Mouse (Mus musculus): ENCODE measurements around the gene B4galnt3.
"Not testable (repeated sequence)": the region's sequence is repeated elsewhere in the genome, so short reads cannot be mapped to it uniquely, and the experiment has no call there.

Gene B4galnt3

DNA sequence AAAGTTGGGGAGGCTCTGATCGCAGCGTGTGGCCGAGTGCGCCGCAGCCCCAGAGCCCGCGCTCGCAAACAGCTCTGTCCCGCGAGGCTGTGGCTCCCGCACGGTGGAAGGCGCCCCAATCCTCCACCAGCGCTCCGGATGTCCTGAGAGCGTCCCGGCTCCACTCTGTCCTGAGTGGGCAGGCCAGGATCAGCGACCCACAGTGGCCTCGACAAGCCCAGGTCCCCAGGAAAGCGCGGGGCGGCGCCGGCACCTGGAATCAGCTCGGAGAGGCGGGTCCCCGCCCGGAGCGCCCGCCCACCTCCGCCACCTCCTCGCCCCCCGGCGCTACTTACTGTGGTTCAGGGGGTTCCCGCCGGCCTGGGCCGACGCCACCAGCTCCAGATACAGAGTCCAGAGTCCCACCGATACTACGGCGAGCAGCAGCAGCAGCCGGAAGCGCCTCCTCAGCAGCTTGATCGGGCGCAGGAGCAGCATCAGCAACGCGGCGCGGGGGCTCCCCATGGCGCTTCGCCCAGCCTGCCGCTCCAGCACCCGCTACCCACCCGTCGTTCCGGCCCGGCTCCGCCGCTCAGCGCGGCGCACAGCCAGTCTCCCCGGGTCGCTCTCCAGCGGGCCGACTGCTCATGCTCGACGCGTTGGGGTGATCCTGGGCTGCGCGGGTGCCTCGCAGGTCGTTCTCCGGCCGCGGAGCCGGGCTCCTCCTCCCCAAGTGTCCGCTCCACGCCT is at the start of gene B4galnt3, which contains the start of gene D330020A13Rik:
TSS of gene B4galnt3 (minus strand) at position 504 of the 729 bp plus-strand sequence.
TSS of gene D330020A13Rik (plus strand) at position 309 of the 729 bp plus-strand sequence.
- peak; percentile 61 to 82 for DNase-seq

DNA sequence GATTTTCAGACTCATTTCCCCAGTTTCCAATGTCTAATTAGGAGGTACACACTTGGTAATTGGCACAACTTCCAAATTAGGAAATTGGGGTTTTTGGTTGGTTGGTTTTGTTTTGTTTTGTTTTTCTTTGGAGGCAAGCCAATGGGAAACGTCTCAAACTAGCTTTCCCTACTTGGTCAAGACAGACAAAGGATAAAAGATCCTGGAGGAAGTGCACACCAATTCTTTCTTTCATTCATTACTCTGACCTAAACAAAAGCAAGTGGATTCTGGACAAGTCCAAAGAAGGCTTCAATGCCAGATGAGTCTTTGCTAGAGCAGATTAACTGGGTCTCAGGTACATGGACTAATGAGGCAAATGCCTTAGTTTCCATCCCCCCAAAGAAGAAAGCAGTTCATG is 49.6 kb upstream of the B4galnt3 start:
- no peak for DNase-seq

DNA sequence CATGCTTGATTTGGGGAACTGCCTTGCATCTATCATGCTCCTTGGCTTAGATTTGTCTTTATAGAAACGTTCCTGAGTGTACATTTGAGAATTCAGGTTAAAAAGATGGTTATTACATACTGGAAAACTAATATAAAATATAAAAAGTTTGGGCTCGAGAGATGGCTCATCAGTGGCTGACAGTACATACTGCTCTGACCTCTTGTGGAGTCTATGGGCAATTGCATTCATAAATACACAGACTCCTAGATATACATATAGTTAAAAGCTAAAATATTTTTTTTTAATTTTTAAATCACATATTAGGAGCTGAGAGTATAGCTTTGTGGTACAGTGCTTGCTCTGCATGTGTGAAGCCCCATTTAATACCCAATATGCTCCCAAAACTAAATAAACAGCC is 38.0 kb upstream of the B4galnt3 start:
- DNase-seq, result no peak

DNA sequence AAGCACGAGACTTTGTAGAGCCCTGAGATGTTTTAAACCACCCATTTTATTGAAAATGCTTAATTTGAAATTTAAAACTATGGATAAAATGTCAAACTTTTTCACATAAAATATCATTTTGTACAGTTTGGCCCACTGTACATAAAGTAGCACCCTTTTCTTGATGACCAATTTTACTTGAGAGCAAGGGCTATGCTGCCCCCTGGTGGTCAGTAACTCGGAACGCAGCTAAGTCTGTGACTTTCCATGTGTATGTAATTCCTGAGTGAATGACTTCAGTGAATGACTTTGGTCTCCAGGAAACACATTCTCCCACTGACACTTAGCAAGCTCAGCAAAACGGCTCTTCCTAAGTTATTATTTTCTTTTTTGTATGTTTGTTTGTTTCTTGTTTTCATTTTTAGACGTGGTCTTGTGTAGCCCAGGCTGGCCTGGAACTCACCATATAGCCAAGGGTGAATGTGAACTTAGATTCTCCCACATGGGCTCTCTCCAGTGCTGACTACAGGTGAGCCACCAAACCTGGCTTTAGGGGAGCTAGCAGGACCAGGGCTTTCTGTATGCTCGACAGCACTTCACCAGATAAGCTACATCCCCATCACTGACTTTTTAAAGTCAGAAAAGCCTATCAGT is 30.1 kb upstream of the B4galnt3 start:
- peak; percentile 75 to 88 for DNase-seq

DNA sequence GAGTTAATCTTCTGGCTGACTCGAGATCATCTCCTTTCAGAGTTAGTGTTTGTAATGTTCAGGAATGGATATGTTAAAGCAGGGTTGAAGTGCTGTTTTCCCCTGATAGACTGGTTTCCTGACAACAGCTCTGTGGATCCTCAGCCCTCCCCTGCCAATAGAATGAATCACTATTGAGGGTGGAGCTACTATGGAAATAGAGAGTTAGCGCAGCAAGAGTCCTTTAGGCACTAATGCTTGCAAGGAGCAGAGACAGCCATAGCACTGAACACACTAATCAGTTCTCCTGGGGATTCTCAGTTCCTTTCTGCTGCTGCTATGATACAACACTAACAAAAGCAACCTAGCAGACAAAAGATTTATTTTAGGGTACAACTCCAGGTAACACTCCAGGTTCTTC is 26.0 kb upstream of the B4galnt3 start:
- no peak for DNase-seq

DNA sequence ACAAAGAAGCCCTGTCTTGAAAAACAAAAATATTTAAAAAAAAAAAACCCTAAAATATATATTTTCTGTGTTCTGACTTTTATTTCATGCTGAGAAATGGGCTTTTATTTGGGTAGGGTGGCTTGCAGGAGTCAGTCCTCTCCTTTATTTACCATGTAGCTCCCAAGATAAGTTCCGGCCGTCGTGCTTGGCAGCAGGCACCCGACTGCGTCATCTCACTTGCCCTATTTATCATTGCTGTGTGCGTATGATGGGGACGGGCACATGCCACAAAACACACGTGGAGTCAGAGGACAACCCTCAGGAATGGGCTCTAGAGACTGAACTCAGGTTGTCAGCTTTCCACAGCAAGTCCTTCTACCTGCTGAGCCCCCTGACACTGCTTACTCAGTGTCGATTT is 24.8 kb upstream of the B4galnt3 start:
- DNase-seq, result no peak

DNA sequence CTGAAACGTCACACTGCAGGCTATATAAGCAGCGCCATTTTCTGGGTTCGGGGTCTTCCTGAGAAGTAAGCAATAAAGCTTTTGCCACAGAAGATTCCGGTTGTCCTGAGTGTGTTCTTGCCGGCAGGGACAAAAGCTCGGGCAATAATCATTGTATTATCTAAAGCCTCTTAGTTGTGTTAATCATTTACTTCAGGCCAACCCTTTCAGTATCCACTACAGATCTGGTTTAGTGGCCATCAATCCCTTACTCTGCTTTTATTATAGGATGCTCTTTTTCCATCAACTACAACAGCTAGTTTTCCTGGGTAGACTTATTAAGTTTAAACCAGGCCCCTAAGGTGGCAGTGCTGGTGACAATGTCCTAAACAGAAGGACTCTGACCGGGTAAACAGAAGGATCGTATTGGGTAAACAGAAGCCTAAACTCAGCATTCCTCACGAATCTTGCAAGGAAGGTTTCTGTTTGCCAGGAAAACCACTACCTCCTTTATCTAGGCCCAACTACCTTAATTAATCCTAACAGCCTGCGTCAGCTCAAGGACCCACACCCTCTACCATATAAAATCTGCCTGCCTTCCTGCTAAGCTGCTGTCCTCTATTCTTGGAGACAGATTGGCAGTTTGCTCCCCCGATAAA is 24.1 kb upstream of the B4galnt3 start:
- DNase-seq, result no peak

DNA sequence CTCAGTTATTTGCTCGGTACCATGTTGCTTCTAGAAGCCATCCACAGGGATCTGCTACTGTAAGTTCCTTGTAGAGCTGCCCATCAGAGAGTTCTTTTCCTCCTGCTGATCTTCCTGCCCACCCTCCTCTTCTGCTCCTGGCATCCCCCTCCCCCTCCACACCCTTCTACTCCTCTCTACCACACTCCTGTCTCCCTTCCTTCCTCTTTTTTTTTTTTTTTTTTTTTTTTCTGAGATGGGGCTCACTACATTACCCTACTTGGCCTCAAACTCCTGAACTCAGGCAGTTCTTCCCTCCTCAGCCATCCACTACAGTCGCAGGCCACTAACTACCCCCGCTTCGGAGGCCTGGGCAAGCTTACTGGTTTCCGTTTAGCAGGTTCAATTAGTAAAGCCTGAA is 18.1 kb upstream of the B4galnt3 start:
- DNase-seq, result no peak

DNA sequence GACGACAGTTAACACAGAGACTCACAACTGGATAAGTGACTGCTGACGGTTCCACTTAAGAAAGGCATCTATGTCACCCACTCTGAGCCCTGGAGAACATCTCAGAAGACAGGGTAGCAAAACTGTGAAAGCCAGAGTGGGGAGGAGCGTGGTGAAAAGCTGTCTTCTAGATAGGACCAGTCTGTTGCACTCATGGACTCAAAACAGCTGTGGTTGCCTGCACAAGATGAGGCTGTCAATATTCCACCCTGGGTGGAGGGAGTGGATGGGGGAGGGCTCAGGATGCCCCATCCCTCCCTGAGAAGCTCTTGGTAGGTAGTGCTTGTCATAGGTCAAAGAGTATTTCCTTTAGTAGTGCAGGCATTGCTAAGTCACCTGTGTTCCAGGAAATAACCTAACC is 15.4 kb upstream of the B4galnt3 start:
- DNase-seq, result peak; percentile 6 to 24

DNA sequence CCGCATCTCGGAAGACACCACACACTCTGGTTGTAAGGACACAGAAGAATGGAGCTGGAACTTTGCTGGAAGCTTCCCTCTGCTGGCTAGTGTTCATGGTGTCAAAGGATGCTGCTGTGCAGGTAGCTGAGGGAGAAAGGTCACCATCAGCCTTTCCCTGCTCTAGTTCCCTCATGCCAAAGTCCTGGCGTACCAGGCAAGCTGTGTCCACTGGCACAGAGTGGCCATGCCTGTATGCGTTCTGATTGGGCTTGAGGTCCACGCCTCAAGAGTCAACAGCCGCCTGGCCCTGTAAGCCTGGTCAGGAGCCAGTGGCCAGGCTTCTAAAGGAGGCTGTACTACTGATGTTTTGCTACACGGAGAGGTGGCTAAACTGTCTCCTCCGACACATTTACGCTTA is 15.0 kb upstream of the B4galnt3 start:
- DNase-seq, result peak; percentile 74 to 78

DNA sequence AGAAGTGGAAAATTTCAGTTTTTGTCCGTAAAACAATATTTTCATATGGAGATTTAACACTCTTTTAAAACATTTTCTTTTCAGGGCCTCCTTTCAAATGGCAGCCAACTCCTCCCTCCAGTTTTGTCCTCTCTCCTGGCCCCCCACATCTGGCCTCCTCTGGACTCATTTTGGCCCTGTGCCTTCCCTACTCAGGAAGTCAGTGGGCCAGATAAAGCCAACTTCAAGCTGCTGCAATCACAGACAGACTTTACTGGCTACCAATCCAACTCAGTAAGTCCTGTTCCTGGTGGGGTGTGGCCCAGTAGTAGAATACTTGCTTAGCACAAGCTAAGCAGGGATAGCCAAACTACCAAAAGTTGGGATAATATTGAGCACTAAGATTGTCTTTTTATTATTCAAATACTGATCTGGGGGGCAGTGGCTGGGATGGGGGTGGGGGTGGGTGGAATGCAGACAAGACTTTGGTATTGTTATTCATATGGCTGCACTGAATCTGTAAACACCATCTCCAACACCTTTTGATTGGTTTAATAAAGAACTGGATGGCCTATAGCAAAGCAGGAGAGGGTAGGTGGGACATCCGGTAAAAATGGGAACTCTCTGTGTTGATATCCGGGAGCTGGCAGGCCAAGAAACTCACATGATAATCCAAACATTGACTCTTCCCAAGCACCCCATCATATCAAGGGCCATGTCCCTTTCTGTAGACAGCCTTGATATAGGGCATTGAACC is 12.7 kb upstream of the B4galnt3 start:
- no peak for DNase-seq

DNA sequence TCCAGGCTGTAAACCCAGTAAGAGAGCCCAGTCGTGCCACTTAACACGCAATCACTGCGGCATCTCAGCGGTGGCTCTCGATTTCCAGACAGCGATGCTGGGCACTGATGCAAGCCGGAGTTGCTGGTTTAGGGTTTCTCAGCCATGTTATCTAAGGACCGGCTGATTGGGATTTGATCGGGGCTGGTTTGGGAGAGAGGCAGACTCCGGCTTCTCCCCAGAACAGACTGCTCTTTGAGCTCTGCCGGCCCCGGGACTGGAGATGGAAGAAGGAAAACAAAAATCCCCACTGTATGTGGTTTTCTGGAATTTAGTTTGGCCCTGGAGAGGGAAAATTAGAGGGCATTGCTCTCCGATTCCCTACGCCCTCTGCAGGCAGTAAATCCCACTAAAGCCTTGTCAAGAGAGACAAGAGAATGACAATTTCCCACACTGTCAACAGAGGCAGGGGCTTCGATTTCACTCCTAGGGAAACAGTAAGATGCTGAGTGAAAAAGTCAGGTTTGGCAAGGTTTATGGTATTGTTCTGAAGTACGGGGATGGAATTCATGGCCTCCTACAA is 8.5 kb upstream of the B4galnt3 start:
- DNase-seq, result peak; percentile 8 to 52

DNA sequence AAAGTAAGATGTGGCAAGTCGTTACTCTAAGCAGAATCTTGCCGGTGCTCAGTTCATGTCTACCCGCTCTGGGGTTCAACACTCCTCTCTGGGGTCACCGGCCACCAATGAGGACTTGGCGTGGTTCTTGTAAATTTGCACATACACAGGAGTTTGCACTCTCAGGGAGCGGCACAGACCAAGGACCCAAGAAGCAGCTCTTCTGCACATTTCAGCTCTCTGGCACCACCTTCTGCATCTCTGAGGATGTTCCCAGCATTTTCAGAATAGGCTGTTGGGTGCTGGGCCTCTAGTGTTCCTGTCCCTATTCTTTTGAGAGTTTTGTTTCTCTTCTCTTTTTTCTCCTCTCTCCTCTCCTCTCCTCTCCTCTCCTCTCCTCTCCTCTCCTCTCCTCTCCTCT is 6.8 kb upstream of the B4galnt3 start:
- peak; percentile 62 to 75 for DNase-seq

DNA sequence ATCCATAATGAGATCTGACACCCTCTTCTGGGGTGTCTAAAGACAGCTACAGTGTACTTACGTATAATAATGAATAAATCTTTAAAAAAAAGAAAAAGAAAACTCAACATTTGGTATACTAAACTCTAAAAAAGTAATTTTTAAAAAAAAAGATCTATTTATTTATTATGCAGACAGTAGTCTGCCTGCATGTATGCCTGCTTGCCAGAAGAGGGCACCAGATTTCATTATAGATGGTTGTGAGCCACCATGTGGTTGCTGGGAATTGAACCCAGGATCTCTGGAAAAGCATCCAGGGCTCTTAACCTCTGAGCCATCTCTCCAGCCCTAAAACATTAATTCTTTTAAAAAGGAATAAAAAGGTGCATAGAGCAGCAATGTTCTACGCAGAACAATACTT is 2.2 kb upstream of the B4galnt3 start:
- DNase-seq, result not testable (repeated sequence)

DNA sequence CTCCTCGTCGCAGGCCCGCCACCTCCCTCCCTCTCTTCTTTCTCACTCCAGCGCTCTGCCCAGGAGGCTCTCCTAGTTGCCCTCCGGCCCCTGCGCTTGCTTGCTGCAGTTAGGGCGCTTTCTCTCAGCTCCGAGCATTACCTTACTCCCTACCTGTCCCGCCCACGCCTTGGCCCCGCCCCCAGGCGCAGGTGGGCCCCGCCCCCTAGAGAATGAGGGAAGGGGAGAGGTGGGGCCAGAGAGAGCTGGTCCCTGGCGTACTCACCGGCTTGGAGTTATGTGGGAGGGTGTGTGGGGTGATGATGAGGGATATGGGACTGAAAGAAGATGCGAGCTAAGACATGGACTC is 400 bp upstream of the B4galnt3 start:
- DNase-seq, result peak; percentile 86 to 92

DNA sequence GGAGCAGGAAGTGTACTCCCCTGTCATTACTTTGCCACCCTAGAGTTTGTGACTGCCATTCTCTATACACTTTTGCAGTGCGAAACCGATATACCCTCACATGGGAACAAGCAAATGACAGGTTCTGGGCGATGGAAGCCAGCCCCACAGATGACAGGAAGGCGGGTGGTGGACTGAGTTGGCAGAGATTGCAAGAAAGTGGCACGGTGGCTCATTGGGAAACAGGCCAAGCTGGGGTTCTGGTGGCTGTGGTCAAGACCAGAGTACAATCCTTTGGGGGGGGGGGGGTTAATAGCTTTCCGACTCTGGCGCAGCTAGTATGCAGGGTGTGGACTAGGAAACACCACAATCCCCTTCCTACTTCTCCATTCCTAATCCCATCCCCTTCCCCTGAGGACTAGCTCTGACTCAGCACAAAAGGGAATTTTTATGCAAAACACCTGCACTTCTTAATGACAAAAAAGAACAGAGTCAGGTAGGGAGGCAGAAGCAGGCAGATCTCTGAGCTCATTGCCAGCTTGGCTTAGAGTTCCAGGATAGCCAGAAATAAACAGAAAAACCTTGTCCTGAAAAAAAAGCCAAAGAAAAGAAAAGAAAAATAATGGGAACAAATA is 2.9 kb downstream of the B4galnt3 start:
- DNase-seq, result peak in 1 of 2 experiments; percentile 21

DNA sequence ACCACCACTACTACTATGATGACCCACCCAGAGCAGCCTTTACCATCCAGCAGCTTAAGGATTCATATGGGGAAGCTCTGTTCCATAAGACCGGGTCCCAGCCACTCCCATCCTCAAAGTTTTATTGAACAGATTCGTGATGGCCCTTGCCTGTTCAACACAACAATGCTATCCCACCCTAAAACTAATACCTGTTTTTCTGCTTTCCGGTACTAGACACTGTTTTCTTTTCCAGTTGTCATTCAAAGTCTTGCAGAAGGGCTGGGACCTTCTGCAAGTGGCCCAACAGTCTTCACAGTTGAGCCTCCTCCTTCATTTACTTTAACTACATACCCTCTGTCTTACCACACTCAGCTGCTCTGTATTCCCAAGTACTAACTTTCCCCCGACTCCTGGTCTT is 4.9 kb downstream of the B4galnt3 start:
- no peak for DNase-seq

DNA sequence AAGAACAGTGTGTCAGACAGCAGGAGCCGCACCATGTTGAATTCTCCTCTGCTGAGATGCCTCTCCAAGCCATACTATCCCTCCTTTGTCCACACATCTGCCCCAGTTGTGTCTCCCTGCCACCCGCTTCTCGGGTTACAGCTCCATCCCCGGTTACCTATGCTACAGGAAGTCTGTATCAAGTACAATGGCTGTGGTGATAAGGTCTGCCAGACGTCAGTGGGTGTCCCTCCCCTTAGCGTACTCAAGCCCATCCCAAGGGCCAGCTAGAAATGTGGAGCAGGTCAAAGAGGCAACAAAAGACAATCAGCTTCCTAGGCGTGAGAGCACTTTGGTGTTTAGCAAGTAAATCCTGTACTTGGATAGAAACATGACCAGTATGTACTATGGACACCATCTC is 5.8 kb downstream of the B4galnt3 start:
- DNase-seq, result no peak

DNA sequence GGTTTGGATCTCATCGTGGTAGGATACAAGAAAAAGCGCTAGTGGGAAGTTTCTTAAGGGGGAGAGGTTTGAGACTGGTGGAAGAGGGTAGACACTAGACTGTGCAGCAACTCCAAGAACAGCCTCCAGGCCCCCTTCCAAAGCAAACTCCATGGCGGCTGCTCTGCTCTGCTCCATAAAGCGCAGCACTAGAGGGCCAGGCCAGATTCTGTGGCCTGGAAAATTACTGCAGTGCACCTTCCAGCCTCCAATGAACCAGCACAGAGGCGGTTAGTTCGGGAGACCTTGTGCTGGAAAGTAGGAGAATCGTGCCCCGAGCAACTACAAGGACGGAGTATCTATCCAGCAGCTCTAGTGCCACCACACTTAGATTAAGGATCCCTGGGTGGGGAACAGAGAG is 7.1 kb downstream of the B4galnt3 start:
- DNase-seq, result peak in 1 of 2 experiments; percentile 40

DNA sequence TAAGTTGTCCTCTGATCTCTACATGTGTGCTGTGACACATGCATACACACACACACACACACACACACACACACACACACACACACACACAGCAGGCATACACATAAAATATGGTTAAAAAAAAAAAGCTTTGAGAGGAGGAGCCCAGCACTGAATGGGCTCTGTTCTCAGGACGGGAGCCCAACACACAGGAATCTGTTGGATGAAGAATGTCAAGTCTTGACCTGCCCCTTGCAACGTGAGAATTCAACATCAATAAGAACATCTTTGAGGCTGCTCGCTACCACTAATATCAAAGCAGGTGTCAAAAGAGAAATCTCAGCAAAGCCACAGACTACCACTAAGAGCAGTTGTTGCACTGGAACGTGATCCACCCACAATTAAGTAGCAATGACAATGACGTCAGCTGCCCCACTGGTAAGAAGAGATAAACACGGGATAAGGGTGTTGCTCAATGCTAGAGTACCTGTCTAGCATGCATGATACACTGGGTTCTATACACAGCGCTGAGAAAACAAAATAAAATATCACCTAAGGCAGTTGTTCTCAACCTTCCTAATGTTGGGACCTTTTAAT is 17.4 kb downstream of the B4galnt3 start:
- no peak for DNase-seq

DNA sequence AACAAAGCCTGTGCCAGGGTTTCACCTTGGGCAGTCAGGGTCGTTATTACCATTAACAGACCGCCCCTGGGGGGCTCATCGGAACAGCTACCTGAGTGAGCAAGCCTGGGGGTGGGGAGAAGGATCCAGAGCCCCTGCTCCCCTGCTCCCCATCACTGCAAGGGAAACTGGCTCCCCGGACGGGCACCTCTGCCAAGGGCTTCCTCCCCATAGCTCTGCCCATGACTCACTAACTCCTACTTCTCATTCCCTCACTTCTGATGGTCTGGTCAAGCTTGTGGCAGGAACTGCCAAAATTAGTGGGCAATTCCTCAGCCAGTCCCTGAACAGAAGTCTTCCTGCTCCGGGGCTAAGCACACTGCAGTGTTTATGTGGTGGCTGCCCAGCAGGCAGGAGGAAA is 19.1 kb downstream of the B4galnt3 start:
- DNase-seq, result no peak

DNA sequence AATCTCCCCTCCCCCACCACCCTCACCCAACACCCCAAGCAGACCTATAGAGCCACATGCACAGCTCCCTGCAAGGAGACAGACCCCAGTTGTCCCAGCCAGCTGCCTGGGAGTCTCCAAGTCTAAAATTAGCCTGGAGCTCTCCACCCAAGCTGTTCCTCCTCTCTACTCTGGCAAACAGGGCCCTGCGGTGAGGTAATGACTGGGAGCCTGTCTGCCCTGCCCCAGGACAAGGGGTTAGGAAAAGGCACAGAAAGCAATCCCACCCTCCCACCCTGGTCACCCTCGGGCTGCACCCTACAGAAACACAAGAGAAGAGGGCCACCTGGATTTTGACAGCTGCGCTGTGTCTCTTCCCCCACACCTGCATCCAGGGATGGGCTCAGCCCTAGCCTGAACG is 19.5 kb downstream of the B4galnt3 start:
- DNase-seq, result no peak
